Mouse (Mus musculus) MEL (cell line): Measurements from ENCODE around the gene Zswim4. TPM values are rescaled to one million over a fixed set of nuclear protein-coding genes. Genes with fewer than 3 reads are reported as not detected.
A peak's percentile ranks its signal among the peaks of the same experiment; 100 is the strongest.

Source experiments
- DNase-seq: peaks from one replicate; pipeline ENCODE4 v3.0.0; 2011; ENCODE audit warnings: low read depth, low spot score
- H3K27ac ChIP-seq: 2 replicates; pipeline ENCODE4 v1.5.1; 2012; ENCODE audit warnings: low read depth, mild to moderate bottlenecking, control low read depth, low read length, moderate library complexity; ENCODE audit not compliant: control insufficient read depth
- H3K27me3 ChIP-seq, 2 experiments: fragments of 150-350 bp in 1 of 2; sonication (generic) in 1 of 2; 2 replicates each; pipeline ENCODE4 v1.6.1; 2012; ENCODE audit warnings: low read length in 2 of 2, mild to moderate bottlenecking in 2 of 2, improper control_type of control experiment in 1 of 2, moderate library complexity in 1 of 2; ENCODE audit not compliant: insufficient read depth in 2 of 2, control insufficient read depth in 1 of 2
- H3K36me3 ChIP-seq, 2 experiments: 2 replicates each; pipeline ENCODE4 v1.6.1; 2012 to 2014; ENCODE audit warnings: low read length in 2 of 2, improper control_type of control experiment in 1 of 2, inconsistent platforms in 1 of 2, mild to moderate bottlenecking in 1 of 2; ENCODE audit not compliant: insufficient read depth in 2 of 2, control insufficient read depth in 1 of 2
- H3K4me1 ChIP-seq, 2 experiments: fragments of 150-350 bp in 1 of 2; sonication (generic) in 1 of 2; 2 replicates each; pipeline ENCODE4 v1.6.1; 2012; ENCODE audit warnings: low read length in 2 of 2, improper control_type of control experiment in 1 of 2, mild to moderate bottlenecking in 1 of 2; ENCODE audit not compliant: insufficient read depth in 2 of 2, control insufficient read depth in 1 of 2
- H3K4me3 ChIP-seq, 2 experiments: fragments of 150-350 bp in 1 of 2; sonication (generic) in 1 of 2; 2 replicates each; pipeline ENCODE4 v1.5.1; 2012; ENCODE audit warnings: low read depth in 2 of 2, low read length in 2 of 2, mild to moderate bottlenecking in 2 of 2, moderate library complexity in 2 of 2, control low read depth in 1 of 2, improper control_type of control experiment in 1 of 2; ENCODE audit not compliant: control insufficient read depth in 1 of 2, insufficient read depth in 1 of 2
- H3K79me2 ChIP-seq: 2 replicates; pipeline ENCODE4 v1.6.1; 2012; ENCODE audit warnings: mild to moderate bottlenecking, low read length, moderate library complexity; ENCODE audit not compliant: control insufficient read depth, poor library complexity, insufficient read depth
- H3K9ac ChIP-seq: 2 replicates; pipeline ENCODE4 v1.6.1; 2012; ENCODE audit warnings: low read depth, mild to moderate bottlenecking, control low read depth, low read length, moderate library complexity; ENCODE audit not compliant: control insufficient read depth, poor library complexity, severe bottlenecking
- H3K9me3 ChIP-seq: fragments of 150-350 bp; sonication (generic); replicated peaks from 2 replicates; pipeline ENCODE4 v1.6.1; 2012; ENCODE audit warnings: mild to moderate bottlenecking, low read length, improper control_type of control experiment, moderate library complexity; ENCODE audit not compliant: insufficient read depth
- BHLHE40 ChIP-seq: IDR thresholded peaks from 2 replicates; pipeline ENCODE4 v1.6.1; 2012; ENCODE audit warnings: low read depth, mild to moderate bottlenecking, inconsistent platforms, low read length, improper control_type of control experiment, borderline replicate concordance
- CHD1 ChIP-seq: IDR thresholded peaks from 2 replicates; pipeline ENCODE4 v1.6.1; 2012; ENCODE audit warnings: low read depth, mild to moderate bottlenecking, inconsistent platforms, low read length, improper control_type of control experiment
- CHD2 ChIP-seq: IDR thresholded peaks from 2 replicates; pipeline ENCODE4 v1.6.1; 2011; ENCODE audit warnings: low read length, improper control_type of control experiment
- CTCF ChIP-seq, 3 experiments: IDR thresholded peaks in 2 of 3; conservative IDR thresholded peaks in 1 of 3; 2 replicates each; pipeline ENCODE4 v1.5.1; 2011 to 2012; ENCODE audit warnings: low read length in 3 of 3, low read depth in 2 of 3, mild to moderate bottlenecking in 2 of 3, improper control_type of control experiment in 1 of 3, inconsistent platforms in 1 of 3, mixed read lengths in 1 of 3, moderate library complexity in 1 of 3; ENCODE audit not compliant: control insufficient read depth in 1 of 3, insufficient read depth in 1 of 3, poor library complexity in 1 of 3, severe bottlenecking in 1 of 3
- E2F4 ChIP-seq: IDR thresholded peaks from 2 replicates; pipeline ENCODE4 v1.6.1; 2011; ENCODE audit warnings: low read depth, low read length, improper control_type of control experiment, borderline replicate concordance
- ELF1 ChIP-seq: IDR thresholded peaks from 2 replicates; pipeline ENCODE4 v1.6.1; 2014; ENCODE audit warnings: low read depth, mild to moderate bottlenecking, inconsistent platforms, low read length, improper control_type of control experiment, moderate library complexity
- EP300 ChIP-seq, 2 experiments: IDR thresholded peaks; 2 replicates each; pipeline ENCODE4 v1.6.1; 2011; ENCODE audit warnings: improper control_type of control experiment in 2 of 2, low read length in 2 of 2, low read depth in 1 of 2, mild to moderate bottlenecking in 1 of 2
- GABPA ChIP-seq: IDR thresholded peaks from 2 replicates; pipeline ENCODE4 v1.6.1; 2012; ENCODE audit warnings: low read depth, mild to moderate bottlenecking, inconsistent platforms, low read length, improper control_type of control experiment, moderate library complexity
- GATA1 ChIP-seq: IDR thresholded peaks from 2 replicates; pipeline ENCODE4 v1.6.1; 2011; ENCODE audit warnings: low read depth, low read length, improper control_type of control experiment
- HCFC1 ChIP-seq: IDR thresholded peaks from 2 replicates; pipeline ENCODE4 v1.6.1; 2012; ENCODE audit warnings: low read depth, mild to moderate bottlenecking, inconsistent platforms, low read length, improper control_type of control experiment, moderate library complexity
- JUND ChIP-seq: IDR thresholded peaks from 2 replicates; pipeline ENCODE4 v1.6.1; 2011; ENCODE audit warnings: low read depth, mild to moderate bottlenecking, improper control_type of control experiment, low read length
- KAT2A ChIP-seq: conservative IDR thresholded peaks from 2 replicates; pipeline ENCODE4 v1.6.1; 2012; ENCODE audit warnings: low read depth, low read length, improper control_type of control experiment, inconsistent platforms
- MAFK ChIP-seq: IDR thresholded peaks from 2 replicates; pipeline ENCODE4 v1.6.1; 2011; ENCODE audit warnings: low read depth, mild to moderate bottlenecking, low read length, improper control_type of control experiment, borderline replicate concordance
- MAX ChIP-seq: IDR thresholded peaks from 2 replicates; pipeline ENCODE4 v1.6.1; 2011; ENCODE audit warnings: low read length, improper control_type of control experiment
- MAZ ChIP-seq: IDR thresholded peaks from 2 replicates; pipeline ENCODE4 v1.6.1; 2012; ENCODE audit warnings: low read depth, mild to moderate bottlenecking, inconsistent platforms, low read length, improper control_type of control experiment
- MEF2A ChIP-seq: IDR thresholded peaks from 2 replicates; pipeline ENCODE4 v1.6.1; 2014; ENCODE audit warnings: low read depth, mild to moderate bottlenecking, inconsistent platforms, low read length, improper control_type of control experiment; ENCODE audit not compliant: poor library complexity, insufficient replicate concordance, severe bottlenecking; ENCODE audit errors: extremely low read depth
- MXI1 ChIP-seq: IDR thresholded peaks from 2 replicates; pipeline ENCODE4 v1.6.1; 2011; ENCODE audit warnings: mild to moderate bottlenecking, low read depth, low read length, improper control_type of control experiment
- MYB ChIP-seq: IDR thresholded peaks from 2 replicates; pipeline ENCODE4 v1.6.1; 2011; ENCODE audit warnings: mild to moderate bottlenecking, low read depth, low read length, improper control_type of control experiment
- MYC ChIP-seq: IDR thresholded peaks from 2 replicates; pipeline ENCODE4 v1.6.1; 2011; ENCODE audit warnings: low read depth, mild to moderate bottlenecking, low read length, improper control_type of control experiment, moderate library complexity
- NELFE ChIP-seq: IDR thresholded peaks from 2 replicates; pipeline ENCODE4 v1.6.1; 2011; ENCODE audit warnings: low read depth, low read length, improper control_type of control experiment
- NRF1 ChIP-seq: IDR thresholded peaks from 2 replicates; pipeline ENCODE4 v1.6.1; 2014; ENCODE audit warnings: low read depth, mild to moderate bottlenecking, inconsistent platforms, low read length, improper control_type of control experiment, moderate library complexity; ENCODE audit not compliant: poor library complexity, insufficient read depth, severe bottlenecking
- POLR2A ChIP-seq, 2 experiments: IDR thresholded peaks; 2 replicates each; pipeline ENCODE4 v1.6.1; 2011 to 2012; ENCODE audit warnings: low read length in 2 of 2, mild to moderate bottlenecking in 2 of 2, control low read depth in 1 of 2, improper control_type of control experiment in 1 of 2, low read depth in 1 of 2, moderate library complexity in 1 of 2; ENCODE audit not compliant: control insufficient read depth in 1 of 2, insufficient read depth in 1 of 2, poor library complexity in 1 of 2
- POLR2AphosphoS2 ChIP-seq: IDR thresholded peaks from 2 replicates; pipeline ENCODE4 v1.6.1; 2011; ENCODE audit warnings: low read length, improper control_type of control experiment
- POLR2AphosphoS5 ChIP-seq: IDR thresholded peaks from 2 replicates; pipeline ENCODE4 v1.6.1; 2012; ENCODE audit warnings: low read depth, borderline replicate concordance, mild to moderate bottlenecking, inconsistent platforms, low read length, moderate library complexity, mixed read lengths
- RAD21 ChIP-seq: IDR thresholded peaks from 2 replicates; pipeline ENCODE4 v1.6.1; 2011; ENCODE audit warnings: mild to moderate bottlenecking, low read depth, low read length, improper control_type of control experiment
- RCOR1 ChIP-seq: IDR thresholded peaks from 2 replicates; pipeline ENCODE4 v1.6.1; 2012; ENCODE audit warnings: low read depth, mild to moderate bottlenecking, inconsistent platforms, low read length, improper control_type of control experiment
- SIN3A ChIP-seq: IDR thresholded peaks from 2 replicates; pipeline ENCODE4 v1.6.1; 2012; ENCODE audit warnings: low read length, improper control_type of control experiment, inconsistent platforms
- SMC3 ChIP-seq: IDR thresholded peaks from 2 replicates; pipeline ENCODE4 v1.6.1; 2011; ENCODE audit warnings: low read depth, low read length, improper control_type of control experiment
- TAL1 ChIP-seq: IDR thresholded peaks from 2 replicates; pipeline ENCODE4 v1.6.1; 2012; ENCODE audit warnings: mild to moderate bottlenecking, inconsistent platforms, low read length, moderate library complexity, mixed read lengths
- TBP ChIP-seq: IDR thresholded peaks from 2 replicates; pipeline ENCODE4 v1.8.0; 2011; ENCODE audit warnings: low read depth, low read length, improper control_type of control experiment
- TCF12 ChIP-seq: IDR thresholded peaks from 2 replicates; pipeline ENCODE4 v1.6.1; 2014; ENCODE audit warnings: low read depth, mild to moderate bottlenecking, inconsistent platforms, low read length, improper control_type of control experiment, moderate library complexity
- UBTF ChIP-seq: IDR thresholded peaks from 2 replicates; pipeline ENCODE4 v1.6.1; 2012; ENCODE audit warnings: low read depth, mild to moderate bottlenecking, inconsistent platforms, low read length, improper control_type of control experiment, moderate library complexity, borderline replicate concordance; ENCODE audit not compliant: insufficient read depth
- USF1 ChIP-seq: IDR thresholded peaks from 2 replicates; pipeline ENCODE4 v1.6.1; 2014; ENCODE audit warnings: low read depth, mild to moderate bottlenecking, inconsistent platforms, low read length, improper control_type of control experiment, moderate library complexity
- ZC3H11A ChIP-seq: IDR thresholded peaks from 2 replicates; pipeline ENCODE4 v1.6.1; 2012; ENCODE audit warnings: low read depth, mild to moderate bottlenecking, inconsistent platforms, low read length, improper control_type of control experiment
- ZKSCAN1 ChIP-seq: IDR thresholded peaks from 2 replicates; pipeline ENCODE4 v1.6.1; 2012; ENCODE audit warnings: low read depth, mild to moderate bottlenecking, inconsistent platforms, low read length, improper control_type of control experiment, moderate library complexity
- ZMIZ1 ChIP-seq: IDR thresholded peaks from 2 replicates; pipeline ENCODE4 v1.6.1; 2012; ENCODE audit warnings: low read depth, mild to moderate bottlenecking, inconsistent platforms, low read length, improper control_type of control experiment, moderate library complexity
- polyA plus RNA-seq, 2 experiments: library from polyadenylated mRNA; stranded (reverse) in 1 of 2; unstranded in 1 of 2; fragments of >175 nt in 1 of 2; fragments of >200 nt in 1 of 2; gene quantifications; 2 replicates each; pipeline versions ENCODE4 v1.2.1 to v1.2.4; 2012; ENCODE audit warnings: low replicate concordance in 2 of 2, low read depth in 1 of 2; ENCODE audit not compliant: insufficient read length in 2 of 2, insufficient read depth in 1 of 2, missing spikeins in 1 of 2
- total RNA-seq: library from RNA; depleted of rRNA; stranded (reverse); fragments of 300-350 nt; gene quantifications from 2 replicates; pipeline ENCODE4 v1.2.3, GENCODE M21; 2012

Gene Zswim4
- total and polyA plus RNA-seq, 3 experiments: 3.6 to 7.4 TPM; not detected in 1

- H3K4me3 ChIP-seq: peak within 1 kb of the TSS; percentile 77 to 86
- peak within 1 kb of the TSS; percentile 88 for H3K9ac ChIP-seq
- H3K27ac ChIP-seq: peak within 1 kb of the TSS; percentile 88
- peaks cover 0 to 4% of the 10 kb centered on the region in 2 experiments; a peak in 2 of 4 replicates for H3K36me3 ChIP-seq
- peaks cover 2 to 6% of the 10 kb centered on the region in 2 experiments; a peak in 1 of 4 replicates for H3K4me1 ChIP-seq
- DNase-seq: peak; percentile 94
- peaks cover 19% of the 10 kb centered on the region for H3K79me2 ChIP-seq
- H3K27me3 ChIP-seq: no peaks in the 10 kb centered on the region
- no peaks in the 10 kb centered on the region for H3K9me3 ChIP-seq
- TF ChIP-seq ELF1 (no peak), MEF2A (peak; percentile 22; the same call in 1 of the 2 replicates), RAD21 (no peak), E2F4 (no peak), GATA1 (peak; percentile 56; the same call in 1 of the 2 replicates), HCFC1 (peak; percentile 68), MAX (peak; percentile 95), JUND (no peak), NELFE (peak; percentile 95), MAFK (no peak), POLR2A (IDR thresholded peaks at IDR 0.05; ENCODE audit: control insufficient read depth in 1 of 2, insufficient read depth in 1 of 2, low read depth in 1 of 2, low read length in 2 of 2, poor library complexity in 1 of 2) (peak; percentile 27 to 94; a peak in 3 of 4 replicates), MXI1 (peak; percentile 96), RCOR1 (no peak), POLR2AphosphoS5 (no peak), CHD2 (no peak), KAT2A (peak; percentile 48), BHLHE40 (no peak), CHD1 (no peak), GABPA (no peak), TCF12 (peak; percentile 55; the same call in 1 of the 2 replicates), UBTF (no peak), SIN3A (peak; percentile 77), MYB (no peak; the same call in 1 of the 2 replicates), MYC (peak; percentile 94), TBP (peak; percentile 65; the same call in 1 of the 2 replicates), POLR2AphosphoS2 (peak; percentile 83; the same call in 1 of the 2 replicates), USF1 (0 out of 2 replicates have a peak, but pooled peaks have one; percentile 23), NRF1 (peak; percentile 94), SMC3 (no peak), EP300 (IDR thresholded peaks at IDR 0.05; ENCODE audit: low read depth in 1 of 2, low read length in 2 of 2) (no peak; a peak in 1 of 4 replicates), MAZ (no peak), ZC3H11A (no peak), ZKSCAN1 (no peak), ZMIZ1 (peak; percentile 85), TAL1 (no peak), CTCF (IDR thresholded peaks at IDR 0.05 in 2 of 3, conservative IDR thresholded peaks at IDR 0.05 in 1 of 3; ENCODE audit: control insufficient read depth in 1 of 3, insufficient read depth in 1 of 3, low read depth in 2 of 3, low read length in 3 of 3, poor library complexity in 1 of 3, severe bottlenecking in 1 of 3) (no peak)
These were observed 20.2 kb upstream of the Zswim4 start, which contains the start of gene Mri1 for GRCm38 (mm10) chr8:84256822-84257610. Mri1 (minus strand) TSS chr8:84257326.
